Mouse (Mus musculus): ENCODE data around the gene Rnf7. TPM values are rescaled to one million over a fixed set of nuclear protein-coding genes. Genes with fewer than 3 reads are reported as not detected.
A peak's percentile ranks its signal among the peaks of the same experiment; 100 is the strongest.

Rnf7 gene
- polyA plus RNA-seq, 1 experiment from 2014 or later: 141 TPM

- Histone ChIP-seq H3K27ac (ENCODE audit: low read depth, low read length) (no peak overlapping the region), H3K9ac (ENCODE audit: low read depth, low read length) (no peak overlapping the region), H3K36me3 (ENCODE audit: control insufficient read depth, insufficient read depth) (no peaks in the 10 kb centered on the region), H3K9me3 (ENCODE audit: control insufficient read depth) (no peaks in the 10 kb centered on the region), H3K4me3 (ENCODE audit: low read depth, low read length) (no peak overlapping the region), H3K27me3 (replicated peaks; ENCODE audit: control insufficient read depth, insufficient read depth, low read length) (no peaks in the 10 kb centered on the region), H3K4me1 (replicated peaks; ENCODE audit: control insufficient read depth, insufficient read depth, low read length) (no peaks in the 10 kb centered on the region), H3K4me2 (replicated peaks; ENCODE audit: low read depth) (no peak overlapping the region)
- WGBS: 65% methylated on average over 4 of the region's 4 CpGs
- TF ChIP-seq CTCF (IDR thresholded peaks at IDR 0.05; ENCODE audit: low read depth): no peak
- no peak for ATAC-seq
Observed at GRCm38 (mm10) chr9:96445351-96445750, 33.1 kb downstream of the Rnf7 start.

GRCm38 (mm10) chr9:96442081-96442480, 36.4 kb downstream of the Rnf7 start:
- no peak overlapping the region for H3K4me2 ChIP-seq (replicated peaks; ENCODE audit: low read depth)
- H3K9me3 ChIP-seq (ENCODE audit: control insufficient read depth): no peaks in the 10 kb centered on the region
- H3K4me3 ChIP-seq (ENCODE audit: low read depth, low read length): no peak overlapping the region
- H3K27me3 ChIP-seq (replicated peaks; ENCODE audit: control insufficient read depth, insufficient read depth, low read length): no peaks in the 10 kb centered on the region
- no peaks in the 10 kb centered on the region for H3K36me3 ChIP-seq (ENCODE audit: control insufficient read depth, insufficient read depth)
- H3K27ac ChIP-seq (ENCODE audit: low read depth, low read length): no peak overlapping the region
- no peaks in the 10 kb centered on the region; the same call in 1 of the 2 replicates for H3K4me1 ChIP-seq (replicated peaks; ENCODE audit: control insufficient read depth, insufficient read depth, low read length)
- H3K9ac ChIP-seq (ENCODE audit: low read depth, low read length): no peak overlapping the region
- no peak; the same call in 1 of the 2 replicates for ATAC-seq
- WGBS: 18% methylated on average over 10 of the region's 10 CpGs
- no peak for TF ChIP-seq CTCF (IDR thresholded peaks at IDR 0.05; ENCODE audit: low read depth)

GRCm38 (mm10) chr9:96438334-96438871, 40.1 kb downstream of the Rnf7 start:
- ATAC-seq: peak; percentile 14
- H3K9me3 ChIP-seq (ENCODE audit: control insufficient read depth): no peaks in the 10 kb centered on the region
- H3K4me2 ChIP-seq (replicated peaks; ENCODE audit: low read depth): peak overlapping the region; percentile 93
- H3K27me3 ChIP-seq (replicated peaks; ENCODE audit: control insufficient read depth, insufficient read depth, low read length): no peaks in the 10 kb centered on the region
- no peaks in the 10 kb centered on the region; the same call in 1 of the 2 replicates for H3K4me1 ChIP-seq (replicated peaks; ENCODE audit: control insufficient read depth, insufficient read depth, low read length)
- 3% methylated on average over 8 of the region's 8 CpGs for WGBS
- peak overlapping the region; percentile 49 for H3K4me3 ChIP-seq (ENCODE audit: low read depth, low read length)
- peak overlapping the region; percentile 67; the same call in 1 of the 2 replicates for H3K9ac ChIP-seq (ENCODE audit: low read depth, low read length)
- H3K27ac ChIP-seq (ENCODE audit: low read depth, low read length): peak overlapping the region; percentile 24; the same call in 1 of the 2 replicates
- no peaks in the 10 kb centered on the region for H3K36me3 ChIP-seq (ENCODE audit: control insufficient read depth, insufficient read depth)
- TF ChIP-seq CTCF (IDR thresholded peaks at IDR 0.05; ENCODE audit: low read depth): no peak

- H3K27ac ChIP-seq (ENCODE audit: low read depth, low read length): peak overlapping the region; percentile 64
- peak overlapping the region; percentile 49 for H3K4me3 ChIP-seq (ENCODE audit: low read depth, low read length)
- H3K4me2 ChIP-seq (replicated peaks; ENCODE audit: low read depth): peak overlapping the region; percentile 93
- H3K9me3 ChIP-seq (ENCODE audit: control insufficient read depth): no peaks in the 10 kb centered on the region
- TF ChIP-seq CTCF (IDR thresholded peaks at IDR 0.05; ENCODE audit: low read depth): peak; percentile 41; the same call in 1 of the 2 replicates
- peak; percentile 57 for ATAC-seq
- no peaks in the 10 kb centered on the region; the same call in 1 of the 2 replicates for H3K4me1 ChIP-seq (replicated peaks; ENCODE audit: control insufficient read depth, insufficient read depth, low read length)
- under 1% methylated on average over 25 of the region's 25 CpGs for WGBS
- no peaks in the 10 kb centered on the region for H3K27me3 ChIP-seq (replicated peaks; ENCODE audit: control insufficient read depth, insufficient read depth, low read length)
- H3K36me3 ChIP-seq (ENCODE audit: control insufficient read depth, insufficient read depth): no peaks in the 10 kb centered on the region
- peak overlapping the region; percentile 67 for H3K9ac ChIP-seq (ENCODE audit: low read depth, low read length)
Observed at GRCm38 (mm10) chr9:96437805-96438333, 40.6 kb downstream of the Rnf7 start.

- ATAC-seq: 0 out of 2 replicates have a peak, but pooled peaks have one; percentile 8
- Histone ChIP-seq H3K4me3 (ENCODE audit: low read depth, low read length) (peak overlapping the region; percentile 49), H3K27me3 (replicated peaks; ENCODE audit: control insufficient read depth, insufficient read depth, low read length) (no peaks in the 10 kb centered on the region), H3K27ac (ENCODE audit: low read depth, low read length) (peak overlapping the region; percentile 64), H3K4me1 (replicated peaks; ENCODE audit: control insufficient read depth, insufficient read depth, low read length) (no peaks in the 10 kb centered on the region; the same call in 1 of the 2 replicates), H3K9me3 (ENCODE audit: control insufficient read depth) (no peaks in the 10 kb centered on the region), H3K4me2 (replicated peaks; ENCODE audit: low read depth) (peak overlapping the region; percentile 93), H3K36me3 (ENCODE audit: control insufficient read depth, insufficient read depth) (no peaks in the 10 kb centered on the region), H3K9ac (ENCODE audit: low read depth, low read length) (peak overlapping the region; percentile 67)
- TF ChIP-seq CTCF (IDR thresholded peaks at IDR 0.05; ENCODE audit: low read depth): no peak; the same call in 1 of the 2 replicates
- 32% methylated on average over 28 of the region's 28 CpGs for WGBS
Observed at GRCm38 (mm10) chr9:96436901-96437804, 41.3 kb downstream of the Rnf7 start.

- Histone ChIP-seq H3K4me1 (replicated peaks; ENCODE audit: control insufficient read depth, insufficient read depth, low read length) (no peaks in the 10 kb centered on the region), H3K9ac (ENCODE audit: low read depth, low read length) (no peak overlapping the region), H3K36me3 (ENCODE audit: control insufficient read depth, insufficient read depth) (no peaks in the 10 kb centered on the region), H3K4me2 (replicated peaks; ENCODE audit: low read depth) (no peak overlapping the region), H3K27ac (ENCODE audit: low read depth, low read length) (no peak overlapping the region), H3K27me3 (replicated peaks; ENCODE audit: control insufficient read depth, insufficient read depth, low read length) (no peaks in the 10 kb centered on the region), H3K4me3 (ENCODE audit: low read depth, low read length) (no peak overlapping the region), H3K9me3 (ENCODE audit: control insufficient read depth) (no peaks in the 10 kb centered on the region)
- 74% methylated on average over 3 of the region's 3 CpGs for WGBS
- ATAC-seq: no peak
- no peak for TF ChIP-seq CTCF (IDR thresholded peaks at IDR 0.05; ENCODE audit: low read depth)
Observed at GRCm38 (mm10) chr9:96432575-96432974, 45.9 kb downstream of the Rnf7 start.

All from intestine, postnatal 0 days (tissue).